Mouse (Mus musculus) MEL (cell line): ENCODE measurements at regions not wholly inside any gene's neighbourhood (a gene's known extent, or its start where the extent isn't known, plus 50 kb on each side); places are given as distances from the start of the nearest gene placed in this dataset.

Source experiments
- DNase-seq: peaks from one replicate; pipeline ENCODE4 v3.0.0; 2011; ENCODE audit warnings: low read depth, low spot score
- H3K27ac ChIP-seq: 2 replicates; pipeline ENCODE4 v1.5.1; 2012; ENCODE audit warnings: low read depth, mild to moderate bottlenecking, control low read depth, low read length, moderate library complexity; ENCODE audit not compliant: control insufficient read depth
- H3K27me3 ChIP-seq, 2 experiments: fragments of 150-350 bp in 1 of 2; sonication (generic) in 1 of 2; 2 replicates each; pipeline ENCODE4 v1.6.1; 2012; ENCODE audit warnings: low read length in 2 of 2, mild to moderate bottlenecking in 2 of 2, improper control_type of control experiment in 1 of 2, moderate library complexity in 1 of 2; ENCODE audit not compliant: insufficient read depth in 2 of 2, control insufficient read depth in 1 of 2
- H3K36me3 ChIP-seq, 2 experiments: 2 replicates each; pipeline ENCODE4 v1.6.1; 2012 to 2014; ENCODE audit warnings: low read length in 2 of 2, improper control_type of control experiment in 1 of 2, inconsistent platforms in 1 of 2, mild to moderate bottlenecking in 1 of 2; ENCODE audit not compliant: insufficient read depth in 2 of 2, control insufficient read depth in 1 of 2
- H3K4me1 ChIP-seq, 2 experiments: fragments of 150-350 bp in 1 of 2; sonication (generic) in 1 of 2; 2 replicates each; pipeline ENCODE4 v1.6.1; 2012; ENCODE audit warnings: low read length in 2 of 2, improper control_type of control experiment in 1 of 2, mild to moderate bottlenecking in 1 of 2; ENCODE audit not compliant: insufficient read depth in 2 of 2, control insufficient read depth in 1 of 2
- H3K4me3 ChIP-seq, 2 experiments: fragments of 150-350 bp in 1 of 2; sonication (generic) in 1 of 2; 2 replicates each; pipeline ENCODE4 v1.5.1; 2012; ENCODE audit warnings: low read depth in 2 of 2, low read length in 2 of 2, mild to moderate bottlenecking in 2 of 2, moderate library complexity in 2 of 2, control low read depth in 1 of 2, improper control_type of control experiment in 1 of 2; ENCODE audit not compliant: control insufficient read depth in 1 of 2, insufficient read depth in 1 of 2
- H3K79me2 ChIP-seq: 2 replicates; pipeline ENCODE4 v1.6.1; 2012; ENCODE audit warnings: mild to moderate bottlenecking, low read length, moderate library complexity; ENCODE audit not compliant: control insufficient read depth, poor library complexity, insufficient read depth
- H3K9ac ChIP-seq: 2 replicates; pipeline ENCODE4 v1.6.1; 2012; ENCODE audit warnings: low read depth, mild to moderate bottlenecking, control low read depth, low read length, moderate library complexity; ENCODE audit not compliant: control insufficient read depth, poor library complexity, severe bottlenecking
- H3K9me3 ChIP-seq: fragments of 150-350 bp; sonication (generic); replicated peaks from 2 replicates; pipeline ENCODE4 v1.6.1; 2012; ENCODE audit warnings: mild to moderate bottlenecking, low read length, improper control_type of control experiment, moderate library complexity; ENCODE audit not compliant: insufficient read depth
- BHLHE40 ChIP-seq: IDR thresholded peaks from 2 replicates; pipeline ENCODE4 v1.6.1; 2012; ENCODE audit warnings: low read depth, mild to moderate bottlenecking, inconsistent platforms, low read length, improper control_type of control experiment, borderline replicate concordance
- CHD1 ChIP-seq: IDR thresholded peaks from 2 replicates; pipeline ENCODE4 v1.6.1; 2012; ENCODE audit warnings: low read depth, mild to moderate bottlenecking, inconsistent platforms, low read length, improper control_type of control experiment
- CHD2 ChIP-seq: IDR thresholded peaks from 2 replicates; pipeline ENCODE4 v1.6.1; 2011; ENCODE audit warnings: low read length, improper control_type of control experiment
- ELF1 ChIP-seq: IDR thresholded peaks from 2 replicates; pipeline ENCODE4 v1.6.1; 2014; ENCODE audit warnings: low read depth, mild to moderate bottlenecking, inconsistent platforms, low read length, improper control_type of control experiment, moderate library complexity
- EP300 ChIP-seq, 2 experiments: IDR thresholded peaks; 2 replicates each; pipeline ENCODE4 v1.6.1; 2011; ENCODE audit warnings: improper control_type of control experiment in 2 of 2, low read length in 2 of 2, low read depth in 1 of 2, mild to moderate bottlenecking in 1 of 2
- ETS1 ChIP-seq: IDR thresholded peaks from 2 replicates; pipeline ENCODE4 v1.6.1; 2012; ENCODE audit warnings: low read depth, mild to moderate bottlenecking, inconsistent platforms, low read length, improper control_type of control experiment, moderate library complexity
- GABPA ChIP-seq: IDR thresholded peaks from 2 replicates; pipeline ENCODE4 v1.6.1; 2012; ENCODE audit warnings: low read depth, mild to moderate bottlenecking, inconsistent platforms, low read length, improper control_type of control experiment, moderate library complexity
- GATA1 ChIP-seq: IDR thresholded peaks from 2 replicates; pipeline ENCODE4 v1.6.1; 2011; ENCODE audit warnings: low read depth, low read length, improper control_type of control experiment
- HCFC1 ChIP-seq: IDR thresholded peaks from 2 replicates; pipeline ENCODE4 v1.6.1; 2012; ENCODE audit warnings: low read depth, mild to moderate bottlenecking, inconsistent platforms, low read length, improper control_type of control experiment, moderate library complexity
- KAT2A ChIP-seq: conservative IDR thresholded peaks from 2 replicates; pipeline ENCODE4 v1.6.1; 2012; ENCODE audit warnings: low read depth, low read length, improper control_type of control experiment, inconsistent platforms
- MAFK ChIP-seq: IDR thresholded peaks from 2 replicates; pipeline ENCODE4 v1.6.1; 2011; ENCODE audit warnings: low read depth, mild to moderate bottlenecking, low read length, improper control_type of control experiment, borderline replicate concordance
- MEF2A ChIP-seq: IDR thresholded peaks from 2 replicates; pipeline ENCODE4 v1.6.1; 2014; ENCODE audit warnings: low read depth, mild to moderate bottlenecking, inconsistent platforms, low read length, improper control_type of control experiment; ENCODE audit not compliant: poor library complexity, insufficient replicate concordance, severe bottlenecking; ENCODE audit errors: extremely low read depth
- MYB ChIP-seq: IDR thresholded peaks from 2 replicates; pipeline ENCODE4 v1.6.1; 2011; ENCODE audit warnings: mild to moderate bottlenecking, low read depth, low read length, improper control_type of control experiment
- NELFE ChIP-seq: IDR thresholded peaks from 2 replicates; pipeline ENCODE4 v1.6.1; 2011; ENCODE audit warnings: low read depth, low read length, improper control_type of control experiment
- NRF1 ChIP-seq: IDR thresholded peaks from 2 replicates; pipeline ENCODE4 v1.6.1; 2014; ENCODE audit warnings: low read depth, mild to moderate bottlenecking, inconsistent platforms, low read length, improper control_type of control experiment, moderate library complexity; ENCODE audit not compliant: poor library complexity, insufficient read depth, severe bottlenecking
- POLR2AphosphoS5 ChIP-seq: IDR thresholded peaks from 2 replicates; pipeline ENCODE4 v1.6.1; 2012; ENCODE audit warnings: low read depth, borderline replicate concordance, mild to moderate bottlenecking, inconsistent platforms, low read length, moderate library complexity, mixed read lengths
- SIN3A ChIP-seq: IDR thresholded peaks from 2 replicates; pipeline ENCODE4 v1.6.1; 2012; ENCODE audit warnings: low read length, improper control_type of control experiment, inconsistent platforms
- SMC3 ChIP-seq: IDR thresholded peaks from 2 replicates; pipeline ENCODE4 v1.6.1; 2011; ENCODE audit warnings: low read depth, low read length, improper control_type of control experiment
- TAL1 ChIP-seq: IDR thresholded peaks from 2 replicates; pipeline ENCODE4 v1.6.1; 2012; ENCODE audit warnings: mild to moderate bottlenecking, inconsistent platforms, low read length, moderate library complexity, mixed read lengths
- TBP ChIP-seq: IDR thresholded peaks from 2 replicates; pipeline ENCODE4 v1.8.0; 2011; ENCODE audit warnings: low read depth, low read length, improper control_type of control experiment
- TCF12 ChIP-seq: IDR thresholded peaks from 2 replicates; pipeline ENCODE4 v1.6.1; 2014; ENCODE audit warnings: low read depth, mild to moderate bottlenecking, inconsistent platforms, low read length, improper control_type of control experiment, moderate library complexity
- UBTF ChIP-seq: IDR thresholded peaks from 2 replicates; pipeline ENCODE4 v1.6.1; 2012; ENCODE audit warnings: low read depth, mild to moderate bottlenecking, inconsistent platforms, low read length, improper control_type of control experiment, moderate library complexity, borderline replicate concordance; ENCODE audit not compliant: insufficient read depth
- USF1 ChIP-seq: IDR thresholded peaks from 2 replicates; pipeline ENCODE4 v1.6.1; 2014; ENCODE audit warnings: low read depth, mild to moderate bottlenecking, inconsistent platforms, low read length, improper control_type of control experiment, moderate library complexity
- USF2 ChIP-seq, 2 experiments: IDR thresholded peaks; 2 replicates each; pipeline ENCODE4 v1.6.1; 2011 to 2012; ENCODE audit warnings: improper control_type of control experiment in 2 of 2, low read length in 2 of 2, borderline replicate concordance in 1 of 2, inconsistent platforms in 1 of 2, low read depth in 1 of 2, mild to moderate bottlenecking in 1 of 2; ENCODE audit not compliant: insufficient read depth in 1 of 2
- ZC3H11A ChIP-seq: IDR thresholded peaks from 2 replicates; pipeline ENCODE4 v1.6.1; 2012; ENCODE audit warnings: low read depth, mild to moderate bottlenecking, inconsistent platforms, low read length, improper control_type of control experiment
- ZMIZ1 ChIP-seq: IDR thresholded peaks from 2 replicates; pipeline ENCODE4 v1.6.1; 2012; ENCODE audit warnings: low read depth, mild to moderate bottlenecking, inconsistent platforms, low read length, improper control_type of control experiment, moderate library complexity

DNA sequence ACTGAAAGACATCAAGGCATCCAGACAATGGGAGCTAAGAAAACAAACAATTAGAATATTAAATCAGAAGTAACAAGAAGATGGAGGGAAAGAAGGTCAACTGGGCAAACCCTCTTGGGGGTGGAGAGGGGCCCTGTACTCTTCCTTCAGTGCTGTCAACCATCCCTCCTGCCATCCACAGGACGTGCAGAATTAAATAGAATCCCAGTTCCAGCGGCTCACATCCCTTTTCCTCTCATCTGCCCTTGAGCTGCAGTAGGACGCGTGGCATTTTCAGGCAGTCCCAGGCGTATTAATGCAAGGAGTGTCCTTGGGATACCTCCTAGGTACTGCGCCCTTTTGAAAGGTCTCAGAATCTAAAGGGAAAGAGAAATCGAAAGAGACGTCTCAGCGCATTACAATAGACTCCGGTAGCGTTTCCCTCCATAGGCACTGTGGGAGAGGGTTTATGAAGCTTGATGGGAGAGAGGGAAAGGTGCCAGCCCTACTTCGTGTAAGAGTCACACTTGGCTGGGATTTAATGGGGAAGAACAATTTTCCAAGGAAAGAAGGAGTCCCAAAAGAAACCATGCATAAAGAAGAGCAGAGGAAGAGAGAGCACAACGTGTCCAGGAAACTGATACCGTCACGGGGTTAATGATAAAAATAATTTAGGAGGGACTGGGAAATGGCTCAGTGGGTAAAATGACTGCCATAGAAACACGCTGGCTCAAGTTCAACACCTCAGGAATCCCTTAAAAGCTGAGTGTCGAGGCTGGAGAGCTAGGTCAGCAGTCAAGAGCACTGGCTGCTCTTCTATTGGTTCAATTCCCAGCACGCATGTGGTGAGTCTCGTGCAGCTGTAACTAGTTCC lies 85.7 kb upstream of the Plekha5 start:
- no peaks in the 10 kb centered on the region for H3K79me2 ChIP-seq
- H3K4me3 ChIP-seq: no peak overlapping the region
- no peak for DNase-seq
- no peak for TF ChIP-seq KAT2A
- TF ChIP-seq POLR2AphosphoS5: no peak
- TF ChIP-seq MEF2A: no peak
- no peak for TF ChIP-seq GABPA
- TF ChIP-seq ELF1: no peak
- TF ChIP-seq GATA1: no peak
- TF ChIP-seq HCFC1: no peak
- TF ChIP-seq CHD2: no peak
- no peak for TF ChIP-seq NELFE
- no peak for TF ChIP-seq ETS1
- TF ChIP-seq EP300 (IDR thresholded peaks at IDR 0.05; ENCODE audit: low read depth in 1 of 2, low read length in 2 of 2): no peak
- TF ChIP-seq SMC3: no peak
- TF ChIP-seq USF2 (IDR thresholded peaks at IDR 0.05; ENCODE audit: borderline replicate concordance in 1 of 2, insufficient read depth in 1 of 2, low read depth in 1 of 2, low read length in 2 of 2): no peak
- TF ChIP-seq UBTF: no peak
- TF ChIP-seq SIN3A: no peak
- no peak overlapping the region for H3K27ac ChIP-seq
- H3K27me3 ChIP-seq: no peaks in the 10 kb centered on the region
- H3K9ac ChIP-seq: no peak overlapping the region
- no peaks in the 10 kb centered on the region for H3K36me3 ChIP-seq
- H3K9me3 ChIP-seq: no peaks in the 10 kb centered on the region
- H3K4me1 ChIP-seq: no peaks in the 10 kb centered on the region

GRCm38 (mm10) chr6:140337083-140337491 lies 86.8 kb upstream of the Plekha5 start:
- no peaks in the 10 kb centered on the region for H3K27me3 ChIP-seq
- no peak overlapping the region for H3K4me3 ChIP-seq
- TF ChIP-seq CHD2 (no peak), BHLHE40 (no peak), TCF12 (no peak), MAFK (no peak), CHD1 (no peak), ETS1 (no peak), USF1 (no peak), NRF1 (no peak), ZC3H11A (no peak), KAT2A (no peak), MYB (no peak), ZMIZ1 (no peak), TBP (no peak), TAL1 (no peak)
- H3K4me1 ChIP-seq: no peaks in the 10 kb centered on the region
- H3K27ac ChIP-seq: no peak overlapping the region
- H3K9me3 ChIP-seq: no peaks in the 10 kb centered on the region
- no peaks in the 10 kb centered on the region for H3K36me3 ChIP-seq
- H3K79me2 ChIP-seq: no peaks in the 10 kb centered on the region
- DNase-seq: no peak
- H3K9ac ChIP-seq: no peak overlapping the region
